Mouse (Mus musculus): ENCODE measurements at regions not wholly inside any gene's neighbourhood (a gene's known extent, or its start where the extent isn't known, plus 50 kb on each side); places are given as distances from the start of the nearest gene placed in this dataset.

DNA sequence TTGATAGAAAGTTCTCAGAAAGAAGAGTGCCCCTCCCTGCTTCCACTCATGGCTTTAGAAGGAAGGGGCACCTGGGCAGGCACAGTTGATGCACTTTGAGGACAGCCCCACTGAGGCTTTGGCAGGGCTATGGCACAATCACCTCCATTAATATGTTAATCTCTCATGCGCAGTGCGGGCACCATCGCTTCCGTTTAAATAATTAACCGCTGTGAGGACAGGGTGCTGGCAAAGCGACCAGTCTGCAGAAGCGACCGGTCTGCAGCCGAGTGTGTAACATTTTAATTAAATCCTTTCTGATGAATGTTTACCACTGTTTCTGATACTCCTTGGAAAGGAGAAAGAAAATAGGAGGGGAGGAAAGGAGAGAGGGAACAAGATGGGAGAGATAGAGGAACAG is 108.3 kb upstream of the Lrfn2 start:
- TF ChIP-seq TAL1 (IDR thresholded peaks at IDR 0.05; ENCODE audit: low read length) (no peak), TCF12 (IDR thresholded peaks at IDR 0.05; ENCODE audit: low read depth, low read length) (no peak), CTCF (IDR thresholded peaks at IDR 0.05 in 2 of 3, conservative IDR thresholded peaks at IDR 0.05 in 1 of 3; ENCODE audit: control insufficient read depth in 1 of 3, insufficient read depth in 1 of 3, low read depth in 2 of 3, low read length in 3 of 3, poor library complexity in 1 of 3, severe bottlenecking in 1 of 3) (no peak), E2F4 (IDR thresholded peaks at IDR 0.05; ENCODE audit: borderline replicate concordance, low read depth, low read length) (no peak), POLR2A (IDR thresholded peaks at IDR 0.05; ENCODE audit: control insufficient read depth in 1 of 2, insufficient read depth in 1 of 2, low read depth in 1 of 2, low read length in 2 of 2, poor library complexity in 1 of 2) (no peak), ZNF384 (IDR thresholded peaks at IDR 0.05; ENCODE audit: low read depth, low read length) (no peak), MAX (IDR thresholded peaks at IDR 0.05; ENCODE audit: low read length) (no peak), MYC (IDR thresholded peaks at IDR 0.05; ENCODE audit: low read depth, low read length) (no peak), NRF1 (IDR thresholded peaks at IDR 0.05; ENCODE audit: insufficient read depth, low read depth, low read length, poor library complexity, severe bottlenecking) (no peak), MEF2A (IDR thresholded peaks at IDR 0.05; ENCODE audit: extremely low read depth, insufficient replicate concordance, low read depth, low read length, poor library complexity, severe bottlenecking) (no peak), USF1 (IDR thresholded peaks at IDR 0.05; ENCODE audit: low read depth, low read length) (no peak), HCFC1 (IDR thresholded peaks at IDR 0.05; ENCODE audit: low read depth, low read length) (no peak), RAD21 (IDR thresholded peaks at IDR 0.05; ENCODE audit: low read depth, low read length) (no peak), SIN3A (IDR thresholded peaks at IDR 0.05; ENCODE audit: low read length) (no peak)

All from MEL (cell line).